Mouse (Mus musculus): ENCODE measurements at regions not wholly inside any gene's neighbourhood (a gene's known extent, or its start where the extent isn't known, plus 50 kb on each side); places are given as distances from the start of the nearest gene placed in this dataset.

- no peak for TF ChIP-seq POLR2A (IDR thresholded peaks at IDR 0.05; ENCODE audit: borderline replicate concordance, extremely low read depth, low read depth, low read length)
- no peak for TF ChIP-seq CTCF (IDR thresholded peaks at IDR 0.05; ENCODE audit: insufficient read depth, low read length)
These were observed 93.5 kb upstream of the Wdr75 start for GRCm38 (mm10) chr1:45701516-45701915.

Data from lung, adult 2 months (tissue).